Mouse (Mus musculus): Measurements from ENCODE around the gene Mrm2.

Mrm2 gene

DNA sequence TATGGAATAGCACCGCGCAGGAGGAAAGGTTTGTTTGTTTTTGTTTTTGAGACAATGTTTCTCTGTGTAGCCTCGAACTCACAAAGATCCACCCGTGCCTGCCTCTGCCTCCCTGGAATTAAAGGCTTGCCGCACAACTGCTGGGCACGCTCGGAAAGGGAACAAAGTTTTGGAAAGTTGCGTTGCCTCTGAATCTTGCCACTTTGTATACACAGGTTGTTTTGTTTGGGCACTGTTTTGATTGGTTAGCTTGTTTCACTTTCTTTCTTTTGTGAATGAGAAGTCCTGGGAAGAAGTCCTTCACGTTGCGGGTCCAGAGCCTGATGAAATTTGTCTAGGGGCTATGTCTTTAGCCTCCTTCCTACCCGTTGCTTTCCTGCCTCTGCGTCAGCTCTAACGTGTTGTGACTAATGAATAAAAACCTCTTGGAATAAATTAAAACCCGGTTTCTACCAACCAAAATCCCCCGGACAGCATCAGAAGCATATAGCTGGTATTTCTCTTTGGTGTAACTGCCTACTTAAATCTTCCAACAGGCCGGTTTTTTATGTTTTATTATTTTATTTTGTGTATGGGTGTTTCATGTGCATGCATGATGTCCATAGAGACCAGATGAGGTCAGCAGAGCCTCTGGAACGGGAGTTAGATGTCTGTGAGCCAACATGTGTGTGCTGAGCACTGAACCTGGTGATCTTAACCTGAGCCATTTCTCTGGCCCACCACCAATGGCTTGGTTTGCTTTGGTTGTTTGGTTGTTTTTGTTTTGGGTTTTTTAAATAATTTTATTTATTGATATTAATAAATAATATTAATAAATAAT lies 9.7 kb downstream of the Mrm2 start:
- DNase-seq (ENCODE audit: low read depth, low spot score) = peak; percentile 47
- Histone ChIP-seq H3K36me3 (ENCODE audit: control insufficient read depth, insufficient read depth, low read length, poor library complexity, severe bottlenecking) (no peaks in the 10 kb centered on the region), H3K27me3 (ENCODE audit: control insufficient read depth, insufficient read depth, low read length, poor library complexity, severe bottlenecking) (no peaks in the 10 kb centered on the region)

DNA sequence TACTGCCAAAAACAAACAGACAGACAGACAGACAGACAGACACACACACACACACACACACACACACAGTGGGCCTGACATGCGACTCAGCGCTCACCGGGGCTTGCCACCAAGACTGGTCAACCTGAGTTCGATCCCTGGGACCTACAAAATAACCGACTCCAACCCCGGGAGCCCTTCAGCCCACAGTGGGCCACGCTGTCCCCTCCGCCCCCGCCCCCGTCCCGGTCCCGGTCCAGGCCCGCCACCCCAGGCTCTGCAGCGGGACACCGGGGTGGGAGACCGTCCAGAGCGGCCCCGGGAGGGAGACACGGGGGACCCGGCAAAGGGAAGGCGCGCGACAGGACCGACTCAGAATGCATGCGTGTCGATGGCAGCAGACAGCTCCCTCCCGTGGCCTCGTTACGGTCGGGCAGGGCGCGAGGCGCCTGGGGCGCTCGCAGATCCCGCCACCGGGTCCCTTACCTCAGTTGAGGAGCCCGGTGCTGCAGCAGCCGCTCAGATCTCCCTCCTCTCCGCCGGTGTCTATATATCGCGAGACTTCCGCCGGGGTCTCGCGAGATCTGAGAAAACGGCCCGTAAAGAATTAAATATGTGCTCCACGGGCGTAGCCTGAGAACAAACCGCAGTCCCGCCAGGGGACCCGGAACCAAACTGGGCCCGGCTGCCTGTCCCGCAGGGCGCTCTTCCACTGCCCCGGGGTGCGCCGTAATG lies 10.5 kb downstream of the Mrm2 start, which contains the start of the genes Mad1l1 and Nudt1:
Mad1l1 (minus strand) TSS at position 511 of the 714 bp plus-strand sequence.
Nudt1 (plus strand) TSS at position 615 of the 714 bp plus-strand sequence.
- Histone ChIP-seq H3K36me3 (ENCODE audit: control insufficient read depth, insufficient read depth, low read length, poor library complexity, severe bottlenecking) (no peaks in the 10 kb centered on the region), H3K27me3 (ENCODE audit: control insufficient read depth, insufficient read depth, low read length, poor library complexity, severe bottlenecking) (no peaks in the 10 kb centered on the region)
- peak; percentile 96 for DNase-seq (ENCODE audit: low read depth, low spot score)

DNA sequence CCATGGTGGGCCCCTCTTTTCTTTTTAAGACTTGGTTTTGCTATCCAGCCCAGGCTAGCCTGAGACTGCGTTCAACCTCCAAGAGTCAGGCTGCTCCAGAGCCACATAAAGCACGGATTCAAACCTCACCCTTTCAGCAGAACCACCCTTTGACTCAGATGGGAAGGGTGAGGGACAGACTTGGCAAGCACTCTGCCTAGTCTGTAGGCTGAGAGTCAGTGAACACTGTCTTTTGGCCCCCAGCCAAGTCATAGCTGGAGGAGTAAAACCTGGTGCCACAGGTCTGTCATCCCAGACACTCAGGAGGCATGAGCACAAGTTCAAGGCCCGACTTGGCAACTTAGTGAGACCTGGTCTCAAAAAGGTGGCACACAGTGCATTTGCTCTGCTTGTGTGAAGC lies 15.0 kb downstream of the Mrm2 start:
- Histone ChIP-seq H3K36me3 (ENCODE audit: control insufficient read depth, insufficient read depth, low read length, poor library complexity, severe bottlenecking) (no peaks in the 10 kb centered on the region), H3K27me3 (ENCODE audit: control insufficient read depth, insufficient read depth, low read length, poor library complexity, severe bottlenecking) (no peaks in the 10 kb centered on the region)
- no peak for DNase-seq (ENCODE audit: low read depth, low spot score)

- Histone ChIP-seq H3K27me3 (ENCODE audit: control insufficient read depth, insufficient read depth, low read length, poor library complexity, severe bottlenecking) (no peaks in the 10 kb centered on the region), H3K36me3 (ENCODE audit: control insufficient read depth, insufficient read depth, low read length, poor library complexity, severe bottlenecking) (peaks cover 3% of the 10 kb centered on the region; the same call in 1 of the 2 replicates)
- DNase-seq (ENCODE audit: low read depth, low spot score) = no peak
Observed at GRCm38 (mm10) chr5:140307602-140308001, 24.1 kb downstream of the Mrm2 start.

DNA sequence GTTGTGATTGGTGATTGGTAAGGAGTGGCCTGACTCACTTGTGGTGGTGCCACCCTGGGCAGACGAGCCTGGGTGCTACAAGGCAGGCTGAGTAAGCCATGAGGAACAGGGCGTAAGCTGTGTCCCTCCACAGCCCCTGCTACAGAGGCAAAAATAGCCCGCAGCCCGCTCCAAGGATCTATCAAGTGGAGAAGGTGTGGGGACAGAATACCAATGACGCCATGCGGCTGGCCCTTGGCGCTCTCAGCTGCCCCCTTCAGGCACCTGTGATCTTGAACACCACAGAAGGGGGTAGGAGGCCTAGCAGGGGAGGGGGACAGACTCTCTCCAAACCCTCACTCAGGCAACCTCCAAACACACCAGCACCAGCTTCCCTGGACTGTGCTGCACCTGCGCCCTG lies 25.7 kb downstream of the Mrm2 start:
- peaks cover 3% of the 10 kb centered on the region; the same call in 1 of the 2 replicates for H3K36me3 ChIP-seq (ENCODE audit: control insufficient read depth, insufficient read depth, low read length, poor library complexity, severe bottlenecking)
- DNase-seq (ENCODE audit: low read depth, low spot score) = no peak
- H3K27me3 ChIP-seq (ENCODE audit: control insufficient read depth, insufficient read depth, low read length, poor library complexity, severe bottlenecking) = no peaks in the 10 kb centered on the region

DNA sequence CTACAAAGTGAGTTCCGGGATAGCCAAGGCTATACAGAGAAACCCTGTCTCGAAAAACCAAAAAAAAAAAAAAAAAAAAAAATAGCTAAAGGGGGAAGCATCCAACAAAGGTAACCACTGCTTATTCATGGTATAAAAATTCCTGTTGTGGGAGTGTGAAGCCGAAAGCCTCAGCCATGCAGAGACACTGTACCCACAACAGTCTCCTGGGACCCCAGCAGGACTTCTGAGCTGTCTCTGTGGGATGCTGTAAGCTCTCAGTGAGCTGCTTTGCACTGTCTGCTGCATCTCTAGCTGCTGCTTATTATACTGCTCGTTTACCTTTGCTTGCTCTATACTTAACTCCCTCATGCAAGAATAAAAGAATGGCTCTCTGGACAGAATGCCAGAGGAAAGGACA lies 33.4 kb downstream of the Mrm2 start:
- DNase-seq (ENCODE audit: low read depth, low spot score) = no peak
- no peaks in the 10 kb centered on the region for H3K27me3 ChIP-seq (ENCODE audit: control insufficient read depth, insufficient read depth, low read length, poor library complexity, severe bottlenecking)
- no peaks in the 10 kb centered on the region; the same call in 1 of the 2 replicates for H3K36me3 ChIP-seq (ENCODE audit: control insufficient read depth, insufficient read depth, low read length, poor library complexity, severe bottlenecking)

- Histone ChIP-seq H3K27me3 (ENCODE audit: control insufficient read depth, insufficient read depth, low read length, poor library complexity, severe bottlenecking) (no peaks in the 10 kb centered on the region), H3K36me3 (ENCODE audit: control insufficient read depth, insufficient read depth, low read length, poor library complexity, severe bottlenecking) (peaks cover 3% of the 10 kb centered on the region; the same call in 1 of the 2 replicates)
- peak; percentile 78 for DNase-seq (ENCODE audit: low read depth, low spot score)
Observed at GRCm38 (mm10) chr5:140292152-140292551, 39.5 kb downstream of the Mrm2 start.

- Histone ChIP-seq H3K36me3 (ENCODE audit: control insufficient read depth, insufficient read depth, low read length, poor library complexity, severe bottlenecking) (peaks cover 3% of the 10 kb centered on the region; the same call in 1 of the 2 replicates), H3K27me3 (ENCODE audit: control insufficient read depth, insufficient read depth, low read length, poor library complexity, severe bottlenecking) (no peaks in the 10 kb centered on the region)
- DNase-seq (ENCODE audit: low read depth, low spot score) = no peak
Observed at GRCm38 (mm10) chr5:140289161-140289560, 42.5 kb downstream of the Mrm2 start.

- DNase-seq (ENCODE audit: low read depth, low spot score) = no peak
- no peaks in the 10 kb centered on the region for H3K27me3 ChIP-seq (ENCODE audit: control insufficient read depth, insufficient read depth, low read length, poor library complexity, severe bottlenecking)
- H3K36me3 ChIP-seq (ENCODE audit: control insufficient read depth, insufficient read depth, low read length, poor library complexity, severe bottlenecking) = peaks cover 3% of the 10 kb centered on the region; the same call in 1 of the 2 replicates
Observed at GRCm38 (mm10) chr5:140288287-140288686, 43.4 kb downstream of the Mrm2 start.

GRCm38 (mm10) chr5:140284761-140285160 lies 46.9 kb downstream of the Mrm2 start:
- Histone ChIP-seq H3K27me3 (ENCODE audit: control insufficient read depth, insufficient read depth, low read length, poor library complexity, severe bottlenecking) (no peaks in the 10 kb centered on the region), H3K36me3 (ENCODE audit: control insufficient read depth, insufficient read depth, low read length, poor library complexity, severe bottlenecking) (no peaks in the 10 kb centered on the region)
- no peak for DNase-seq (ENCODE audit: low read depth, low spot score)

DNA sequence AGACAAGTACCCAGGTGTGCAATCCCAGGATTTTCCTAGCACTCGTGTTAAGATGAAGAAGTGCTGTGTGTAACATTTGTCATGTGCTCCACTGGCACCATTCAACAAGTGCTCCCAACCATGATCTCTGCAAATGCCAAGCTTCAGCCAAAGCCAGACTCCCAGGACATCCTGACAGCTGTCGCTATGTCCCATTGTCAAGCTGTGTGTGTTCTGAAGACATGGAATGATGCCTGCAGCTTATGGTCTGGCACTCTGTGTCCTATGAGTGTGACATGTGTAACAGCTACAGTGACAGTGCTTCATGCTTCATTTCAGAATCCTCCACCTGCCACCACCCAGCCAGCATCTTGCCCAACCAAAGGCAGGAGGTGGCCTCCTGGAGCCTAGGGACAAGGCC lies 47.7 kb downstream of the Mrm2 start:
- no peak for DNase-seq (ENCODE audit: low read depth, low spot score)
- H3K27me3 ChIP-seq (ENCODE audit: control insufficient read depth, insufficient read depth, low read length, poor library complexity, severe bottlenecking) = no peaks in the 10 kb centered on the region
- H3K36me3 ChIP-seq (ENCODE audit: control insufficient read depth, insufficient read depth, low read length, poor library complexity, severe bottlenecking) = peaks cover under 1% of the 10 kb centered on the region; the same call in 1 of the 2 replicates

- Histone ChIP-seq H3K36me3 (ENCODE audit: control insufficient read depth, insufficient read depth, low read length, poor library complexity, severe bottlenecking) (peaks cover 1% of the 10 kb centered on the region; the same call in 1 of the 2 replicates), H3K27me3 (ENCODE audit: control insufficient read depth, insufficient read depth, low read length, poor library complexity, severe bottlenecking) (no peaks in the 10 kb centered on the region)
- no peak for DNase-seq (ENCODE audit: low read depth, low spot score)
Observed at GRCm38 (mm10) chr5:140282900-140283299, 48.8 kb downstream of the Mrm2 start.

- Histone ChIP-seq H3K36me3 (ENCODE audit: control insufficient read depth, insufficient read depth, low read length, poor library complexity, severe bottlenecking) (peaks cover 1% of the 10 kb centered on the region; the same call in 1 of the 2 replicates), H3K27me3 (ENCODE audit: control insufficient read depth, insufficient read depth, low read length, poor library complexity, severe bottlenecking) (no peaks in the 10 kb centered on the region)
- DNase-seq (ENCODE audit: low read depth, low spot score) = no peak
Observed at GRCm38 (mm10) chr5:140282376-140282775, 49.3 kb downstream of the Mrm2 start.

DNA sequence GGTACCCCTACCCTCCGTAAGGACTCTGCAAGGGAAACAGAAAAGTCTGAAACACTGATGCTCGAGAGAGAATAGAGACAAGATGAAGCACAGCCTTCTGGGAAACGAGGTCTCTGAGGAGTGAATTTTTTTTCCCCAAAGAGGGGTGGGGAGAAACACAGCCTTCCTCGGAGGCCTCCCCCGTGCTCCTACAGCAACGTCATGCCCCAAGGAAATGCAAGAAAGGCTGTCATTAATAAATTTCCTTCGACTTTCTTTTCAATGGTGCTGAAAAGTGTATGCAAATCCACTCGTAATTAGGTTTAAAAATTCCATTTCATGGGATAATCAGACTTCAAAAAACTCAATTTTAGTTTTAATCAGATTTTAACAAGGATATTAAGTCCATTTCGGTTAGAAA lies 51.5 kb downstream of the Mrm2 start:
- Histone ChIP-seq H3K36me3 (ENCODE audit: control insufficient read depth, insufficient read depth, low read length, poor library complexity, severe bottlenecking) (peaks cover 1% of the 10 kb centered on the region; the same call in 1 of the 2 replicates), H3K27me3 (ENCODE audit: control insufficient read depth, insufficient read depth, low read length, poor library complexity, severe bottlenecking) (no peaks in the 10 kb centered on the region)
- no peak for DNase-seq (ENCODE audit: low read depth, low spot score)

All from splenic B cell, adult 2 months (primary cell).